Mouse (Mus musculus) liver, postnatal 0 days (tissue): ENCODE data around the gene Pou6f1.

Experiments
- CTCF ChIP-seq: sonication (generic); IDR thresholded peaks from 2 replicates; pipeline ENCODE4 v1.5.1; 2016; ENCODE audit warnings: antibody characterized with exemption, low read depth
- EP300 ChIP-seq: IDR thresholded peaks from 2 replicates; pipeline ENCODE4 v1.6.1; 2016; ENCODE audit warnings: antibody characterized with exemption, low read depth, mild to moderate bottlenecking

DNA sequence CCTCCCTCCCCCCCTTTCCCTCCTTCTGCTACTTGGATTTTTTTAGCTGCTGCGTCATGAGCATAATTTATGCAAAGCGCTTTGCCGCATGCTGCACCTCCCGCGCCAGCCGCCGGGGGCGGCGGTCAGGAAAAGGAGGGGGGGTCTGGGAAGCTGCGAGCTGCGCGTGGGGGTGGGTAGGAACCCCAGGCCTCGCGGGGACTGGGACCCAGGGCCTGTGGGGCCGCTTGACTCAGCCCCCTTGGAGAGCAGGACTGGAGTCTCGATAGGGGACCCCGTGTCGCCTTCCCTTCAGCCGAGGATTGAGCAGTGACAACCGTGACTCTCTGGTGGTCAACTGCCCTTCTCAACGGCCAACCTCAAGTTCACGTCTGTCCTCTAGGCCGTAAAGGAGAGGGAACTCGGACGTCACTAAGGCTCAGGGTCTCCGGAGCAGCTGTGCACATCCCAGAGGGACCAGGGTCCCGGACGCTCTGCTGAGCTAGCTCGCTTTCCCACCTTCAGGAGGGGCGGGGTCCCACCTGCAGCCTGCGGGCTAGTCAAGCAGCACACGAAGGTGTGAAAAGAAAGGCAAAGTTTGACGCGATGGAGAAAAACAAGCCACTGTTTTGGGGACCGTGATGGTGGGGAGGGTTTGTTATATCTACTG lies 387 bp upstream of the Pou6f1 start:
- peak; percentile 59 for TF ChIP-seq CTCF
- no peak for TF ChIP-seq EP300
